Mouse (Mus musculus): ENCODE results near the gene Fcer1a. TPM values are rescaled to one million over a fixed set of nuclear protein-coding genes. Genes with fewer than 3 reads are reported as not detected.

Fcer1a gene
- polyA plus RNA-seq, 1 experiment from 2014 or later: not detected

DNA sequence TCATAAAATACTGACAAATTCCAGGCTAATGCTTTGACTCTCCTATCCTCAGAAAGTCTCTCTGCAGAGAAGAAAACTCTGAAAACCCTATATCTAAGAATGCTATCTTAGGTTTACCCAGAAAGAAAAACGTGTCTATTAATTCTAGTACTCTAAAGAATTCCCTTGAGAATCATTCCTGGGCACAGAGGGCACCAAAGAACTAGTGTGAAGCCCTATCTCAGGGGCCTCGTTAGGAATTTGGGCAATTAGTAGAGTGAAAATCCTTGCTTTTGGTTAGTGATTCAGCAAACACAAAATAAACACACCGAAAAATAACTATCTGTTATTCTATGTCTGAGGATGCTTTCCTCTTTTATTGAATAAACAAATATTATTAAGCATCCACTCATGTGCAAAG, 36.5 kb downstream of the Fcer1a start, which contains the start of gene Olfr1406:
Olfr1406 (minus strand) TSS at position 101 of the 400 bp plus-strand sequence.
- Histone ChIP-seq H3K4me3 (ENCODE audit: low read length) (no peak within 1 kb of the TSS), H3K4me2 (replicated peaks; ENCODE audit: low read depth, low read length) (no peak within 1 kb of the TSS), H3K27me3 (ENCODE audit: control insufficient read depth, insufficient read depth, low read length) (no peaks in the 10 kb centered on the region), H3K27ac (ENCODE audit: low read depth, low read length) (no peak within 1 kb of the TSS), H3K4me1 (ENCODE audit: control insufficient read depth, insufficient read depth, low read length) (no peaks in the 10 kb centered on the region), H3K9me3 (ENCODE audit: control insufficient read depth, low read length) (no peaks in the 10 kb centered on the region), H3K36me3 (ENCODE audit: control insufficient read depth, insufficient read depth, low read length) (no peaks in the 10 kb centered on the region), H3K9ac (ENCODE audit: low read depth, low read length) (no peak within 1 kb of the TSS)
- whole genome bisulfite sequencing: 72% methylated on average over 3 of the region's 3 CpGs
- no peak for ATAC-seq (ENCODE audit: low FRiP score, low TSS enrichment)

- no peak overlapping the region for H3K4me2 ChIP-seq (replicated peaks; ENCODE audit: low read depth, low read length)
- no peak overlapping the region for H3K9ac ChIP-seq (ENCODE audit: low read depth, low read length)
- H3K9me3 ChIP-seq (ENCODE audit: control insufficient read depth, low read length): no peaks in the 10 kb centered on the region
- no peaks in the 10 kb centered on the region for H3K36me3 ChIP-seq (ENCODE audit: control insufficient read depth, insufficient read depth, low read length)
- H3K27me3 ChIP-seq (ENCODE audit: control insufficient read depth, insufficient read depth, low read length): no peaks in the 10 kb centered on the region
- H3K4me3 ChIP-seq (ENCODE audit: low read length): no peak overlapping the region
- H3K27ac ChIP-seq (ENCODE audit: low read depth, low read length): no peak overlapping the region
- no peak for ATAC-seq (ENCODE audit: low FRiP score, low TSS enrichment)
- no peaks in the 10 kb centered on the region for H3K4me1 ChIP-seq (ENCODE audit: control insufficient read depth, insufficient read depth, low read length)
These were observed 52.7 kb downstream of the Fcer1a start for GRCm38 (mm10) chr1:173174154-173174842.

Other genes starting within 250 kb of the Fcer1a start
- gene Olfr1408, start 89.8 kb downstream of the Fcer1a start, polyA plus RNA-seq (2014; fragmentation: Nextera tagmentation; extraction: Ambion mirVana): not detected in 2 replicates
- gene Olfr1406, start 36.6 kb downstream of the Fcer1a start, polyA plus RNA-seq (2014; fragmentation: Nextera tagmentation; extraction: Ambion mirVana): not detected in 2 replicates
- gene Olfr218, start 29.4 kb downstream of the Fcer1a start, polyA plus RNA-seq (2014; fragmentation: Nextera tagmentation; extraction: Ambion mirVana): not detected in 2 replicates
- gene Olfr1404, start 14.8 kb downstream of the Fcer1a start, polyA plus RNA-seq (2014; fragmentation: Nextera tagmentation; extraction: Ambion mirVana): not detected in 2 replicates
- gene Olfr418, start 38.8 kb upstream of the Fcer1a start, polyA plus RNA-seq (2014; fragmentation: Nextera tagmentation; extraction: Ambion mirVana): not detected in 2 replicates
- gene Mptx2, start 50.6 kb upstream of the Fcer1a start, polyA plus RNA-seq (2014; fragmentation: Nextera tagmentation; extraction: Ambion mirVana): not detected in 2 replicates
- gene Ackr1, start 106.5 kb upstream of the Fcer1a start, polyA plus RNA-seq (2014; fragmentation: Nextera tagmentation; extraction: Ambion mirVana): 0.37 and 0.79 TPM in 2 replicates
- gene Aim2, start 123.7 kb upstream of the Fcer1a start, polyA plus RNA-seq (2014; fragmentation: Nextera tagmentation; extraction: Ambion mirVana): 2.3 and 3.3 TPM in 2 replicates
- gene Cadm3, start 140.5 kb upstream of the Fcer1a start, polyA plus RNA-seq (2014; fragmentation: Nextera tagmentation; extraction: Ambion mirVana): 1.7 and 2.7 TPM in 2 replicates

All from kidney, embryonic 14.5 days (tissue).